Mouse (Mus musculus) megakaryocyte-erythroid progenitor cell, adult 5-6 weeks (primary cell): ENCODE data around the gene Adamts4. TPM values are rescaled to one million over a fixed set of nuclear protein-coding genes. Genes with fewer than 3 reads are reported as not detected.

Source experiments
- ATAC-seq: replicated peaks from 2 replicates; pipeline ENCODE4 v1.8.0; 2016; ENCODE audit warnings: mild to moderate bottlenecking, inconsistent platforms; ENCODE audit not compliant: severe bottlenecking, poor library complexity, low FRiP score, low TSS enrichment
- total RNA-seq, 2 experiments: library from RNA; stranded (forward) in 1 of 2; stranded (reverse) in 1 of 2; fragments of 200-1000, 215-1000 nt in 1 of 2; fragments of >200 nt in 1 of 2; fragmentation: Nextera tagmentation in 1 of 2; gene quantifications; 2 replicates each; pipeline ENCODE4 v1.2.3; 2014 to 2017

The Adamts4 gene
- total RNA-seq, 2 experiments from 2014 or later: 0.11 TPM; not detected in 1

DNA sequence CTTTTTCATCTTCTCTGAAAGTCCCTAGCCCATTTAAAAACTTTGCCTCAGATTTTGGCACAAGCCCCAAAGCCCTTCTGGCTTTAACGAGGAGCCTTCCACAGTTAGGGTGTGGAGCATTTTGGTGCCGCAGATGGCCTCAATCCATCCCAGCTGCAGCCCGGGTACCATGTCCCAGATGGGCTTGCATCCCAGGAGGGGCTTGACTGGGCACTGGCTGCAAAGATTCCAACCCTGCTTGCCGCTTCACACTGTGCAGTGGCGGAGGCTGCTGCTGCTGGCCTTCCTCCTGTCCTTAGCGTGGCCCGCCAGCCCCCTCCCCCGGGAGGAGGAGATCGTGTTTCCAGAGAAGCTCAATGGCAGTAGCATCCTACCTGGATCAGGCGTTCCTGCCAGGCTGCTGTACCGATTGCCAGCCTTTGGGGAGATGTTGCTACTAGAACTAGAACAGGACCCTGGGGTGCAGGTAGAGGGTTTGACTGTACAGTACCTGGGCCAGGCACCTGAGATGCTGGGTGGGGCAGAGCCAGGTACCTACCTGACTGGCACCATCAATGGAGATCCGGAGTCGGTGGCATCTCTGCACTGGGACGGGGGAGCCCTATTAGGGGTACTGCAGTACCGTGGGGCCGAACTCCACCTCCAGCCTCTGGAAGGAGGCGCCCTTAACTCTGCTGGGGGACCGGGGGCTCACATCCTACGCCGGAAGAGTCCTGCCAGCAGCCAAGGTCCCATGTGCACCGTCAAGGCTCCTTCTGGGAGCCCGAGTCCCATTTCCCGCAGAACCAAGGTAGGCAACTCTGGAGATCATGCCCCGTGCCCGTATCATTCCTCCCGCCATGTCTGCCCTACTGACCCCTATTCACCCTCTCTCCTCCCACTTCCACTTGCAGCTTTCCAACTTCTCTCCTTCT, 716 bp downstream of the Adamts4 start, which contains the start of gene Ndufs2:
Gene Ndufs2, minus strand, starts transcription at position 709 of the 914 bp plus-strand sequence.
- no peak for ATAC-seq

DNA sequence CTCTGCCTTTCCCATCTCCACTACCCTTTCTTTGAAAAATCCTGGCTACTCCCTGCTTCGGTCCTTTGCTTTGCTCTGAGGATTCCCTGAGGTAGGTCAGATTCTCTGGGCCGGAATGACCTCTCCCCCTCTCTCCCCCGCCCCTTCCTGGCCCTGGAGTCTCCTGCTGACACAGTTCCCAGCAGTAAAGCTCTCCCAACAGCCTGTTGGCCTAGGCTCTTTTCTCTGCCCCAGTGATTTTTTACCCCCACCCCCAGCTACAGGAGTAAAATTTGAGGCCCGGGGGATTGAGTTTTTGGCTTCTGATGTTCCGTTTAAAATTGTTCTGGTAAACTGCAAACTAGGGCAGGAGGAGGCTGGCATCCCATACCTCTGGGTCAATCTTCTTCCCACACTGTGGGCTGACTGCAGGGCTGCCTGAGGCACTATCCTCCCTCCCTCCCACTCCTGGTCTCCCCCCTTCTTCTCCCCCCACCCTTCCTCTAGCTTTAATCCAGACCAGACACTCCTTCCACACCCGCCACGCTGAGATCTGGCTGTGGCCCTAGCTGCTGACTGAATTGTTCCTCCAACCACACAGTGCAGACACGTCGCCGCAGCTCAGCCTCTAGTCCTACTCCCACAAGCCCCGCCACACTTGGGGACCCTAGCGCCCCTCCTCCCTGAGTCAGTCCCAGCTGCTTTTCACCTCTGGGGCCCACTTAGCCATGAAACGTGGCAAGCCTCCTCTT, 1.5 kb downstream of the Adamts4 start:
- no peak for ATAC-seq

GRCm38 (mm10) chr1:171252415-171252814, 2.2 kb downstream of the Adamts4 start:
- no peak for ATAC-seq

- no peak for ATAC-seq
These were observed 6.0 kb downstream of the Adamts4 start for GRCm38 (mm10) chr1:171256095-171256818.

- ATAC-seq: peak; percentile 64
These were observed 6.8 kb downstream of the Adamts4 start for GRCm38 (mm10) chr1:171256937-171257548.

GRCm38 (mm10) chr1:171257781-171258180, 7.6 kb downstream of the Adamts4 start:
- no peak for ATAC-seq

DNA sequence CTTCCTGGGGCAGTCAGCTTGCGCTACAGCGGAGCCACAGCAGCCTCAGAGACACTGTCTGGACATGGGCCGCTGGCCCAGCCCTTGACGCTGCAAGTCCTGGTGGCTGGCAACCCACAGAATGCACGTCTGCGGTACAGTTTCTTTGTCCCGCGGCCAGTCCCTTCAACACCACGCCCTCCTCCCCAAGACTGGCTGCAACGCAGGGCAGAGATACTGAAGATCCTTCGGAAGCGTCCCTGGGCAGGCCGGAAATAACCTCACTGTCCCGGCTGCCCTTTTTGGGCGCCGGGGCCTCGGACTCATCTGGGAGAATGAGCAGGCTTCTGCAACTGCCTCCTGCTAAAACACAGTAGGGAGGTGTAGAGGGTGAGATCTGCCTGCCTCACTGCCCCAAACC, 8.7 kb downstream of the Adamts4 start:
- 0 out of 2 replicates have a peak, but pooled peaks have one; percentile 17 for ATAC-seq

GRCm38 (mm10) chr1:171260316-171260715, 10.1 kb downstream of the Adamts4 start:
- no peak for ATAC-seq

- peak; percentile 25; the same call in 1 of the 2 replicates for ATAC-seq
These were observed 12.4 kb downstream of the Adamts4 start for GRCm38 (mm10) chr1:171262594-171263130.

DNA sequence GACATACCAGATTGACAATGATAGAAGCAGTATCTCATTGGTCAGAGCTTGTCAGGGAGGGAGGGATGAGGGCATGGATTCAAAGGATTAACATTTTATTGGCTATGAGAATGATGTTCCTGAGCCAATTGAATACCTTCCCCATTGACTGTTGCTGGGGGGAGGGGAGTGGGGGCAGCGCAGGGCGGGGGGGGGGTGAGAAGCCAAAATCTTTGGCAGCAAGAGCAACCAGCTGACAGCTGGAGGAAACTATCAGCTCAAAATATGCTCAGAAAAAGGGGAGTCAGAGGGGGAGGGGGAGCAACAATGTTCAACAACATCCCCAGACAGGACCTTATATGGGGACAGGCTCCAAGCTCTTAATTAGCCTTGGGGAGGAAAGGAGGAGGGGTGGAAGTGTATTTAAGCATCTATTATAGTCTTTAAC, 13.0 kb downstream of the Adamts4 start:
- no peak for ATAC-seq

DNA sequence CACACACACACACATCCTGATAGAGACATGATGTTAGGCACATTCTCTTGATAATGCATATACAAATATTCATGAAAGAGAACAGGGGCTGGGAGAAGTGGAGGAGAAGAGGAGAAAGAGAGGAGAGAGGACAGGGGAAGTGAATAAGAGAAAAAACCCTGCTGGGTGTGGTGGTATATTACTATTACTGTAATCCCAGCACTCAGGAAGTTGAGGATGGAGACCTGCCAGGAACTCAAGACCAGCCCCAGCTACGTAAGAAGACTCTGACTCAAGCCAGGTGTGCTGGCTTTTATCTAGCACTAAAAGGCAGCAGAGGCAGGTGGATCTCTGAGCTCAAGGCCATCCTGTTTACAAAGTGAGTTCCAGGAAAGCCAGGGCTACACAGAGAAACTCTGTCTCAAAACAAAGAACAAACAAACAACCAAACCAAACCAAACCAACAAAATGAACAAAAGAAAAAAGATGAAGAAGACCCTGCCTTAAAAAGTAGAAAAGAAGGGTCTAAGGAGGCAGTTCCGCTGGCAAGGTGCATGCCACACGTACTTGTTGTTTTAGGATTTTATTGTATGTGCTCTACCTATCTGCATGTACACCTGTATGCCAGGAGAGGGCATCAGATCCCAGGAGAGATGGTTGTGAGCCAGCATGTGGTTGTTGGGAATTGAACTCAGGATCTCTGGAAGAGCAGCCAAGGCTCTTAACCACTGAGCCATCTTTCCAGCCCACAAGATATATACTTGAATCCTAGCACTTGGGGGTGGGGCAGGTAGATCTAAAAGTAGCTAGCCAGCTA, 13.6 kb downstream of the Adamts4 start:
- no peak for ATAC-seq

- no peak for ATAC-seq
These were observed 15.9 kb downstream of the Adamts4 start for GRCm38 (mm10) chr1:171265971-171266744.

GRCm38 (mm10) chr1:171268341-171268740, 18.1 kb downstream of the Adamts4 start:
- no peak for ATAC-seq

DNA sequence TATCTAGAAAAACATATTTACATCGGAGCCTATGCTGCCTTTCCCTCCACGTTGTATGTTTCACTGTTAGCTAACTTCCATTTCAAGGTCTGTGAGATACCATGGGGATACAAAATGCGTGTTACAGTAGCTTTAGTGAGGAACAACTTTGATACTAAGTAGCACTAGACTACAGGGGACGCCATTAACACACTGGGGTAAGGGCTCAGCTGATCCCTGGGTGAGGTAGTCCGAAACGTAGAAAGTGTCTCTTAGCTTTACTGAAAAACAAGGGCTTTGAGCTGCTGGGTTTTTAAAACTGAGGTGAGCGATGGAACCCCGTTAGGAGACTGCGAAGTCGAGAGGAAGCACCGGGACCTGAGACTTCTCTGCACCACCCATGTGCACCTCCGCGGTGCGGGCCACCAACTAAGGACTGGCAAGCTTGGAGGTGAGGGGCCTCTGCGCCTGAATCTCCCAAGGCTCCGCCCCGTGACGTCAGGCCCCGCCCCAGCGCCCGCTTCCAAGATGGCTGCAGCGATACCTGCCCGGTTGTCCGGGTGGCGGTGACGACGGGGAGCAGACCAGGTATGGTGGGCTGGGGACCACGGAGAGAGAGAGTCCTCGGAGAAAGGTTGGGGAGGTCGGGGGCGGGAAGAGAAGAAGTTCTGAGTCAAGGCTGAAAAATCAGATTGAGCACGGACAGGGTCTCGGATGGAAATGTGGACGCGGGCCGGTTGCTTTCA, 19.8 kb downstream of the Adamts4 start, which contains the start of gene B4galt3:
Gene B4galt3, plus strand, starts transcription at position 481 of the 725 bp plus-strand sequence.
- ATAC-seq: peak; percentile 97

DNA sequence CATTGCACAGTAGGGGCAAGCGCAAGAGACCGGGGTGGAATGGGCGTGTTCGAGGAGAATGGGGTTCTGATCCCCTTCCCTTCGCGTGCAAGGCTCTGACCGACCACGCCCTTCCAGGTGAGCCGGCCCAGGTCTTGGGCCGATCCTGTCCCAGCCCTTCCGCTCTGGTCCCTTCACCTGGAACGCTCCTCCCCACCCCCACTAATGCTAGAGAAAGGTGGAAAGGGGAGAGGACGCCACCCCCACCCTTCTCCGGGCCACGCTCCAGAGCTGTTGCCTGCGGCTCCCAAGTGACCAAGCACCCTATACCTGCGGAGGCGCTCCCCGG, 20.3 kb downstream of the Adamts4 start:
- peak; percentile 39 for ATAC-seq

DNA sequence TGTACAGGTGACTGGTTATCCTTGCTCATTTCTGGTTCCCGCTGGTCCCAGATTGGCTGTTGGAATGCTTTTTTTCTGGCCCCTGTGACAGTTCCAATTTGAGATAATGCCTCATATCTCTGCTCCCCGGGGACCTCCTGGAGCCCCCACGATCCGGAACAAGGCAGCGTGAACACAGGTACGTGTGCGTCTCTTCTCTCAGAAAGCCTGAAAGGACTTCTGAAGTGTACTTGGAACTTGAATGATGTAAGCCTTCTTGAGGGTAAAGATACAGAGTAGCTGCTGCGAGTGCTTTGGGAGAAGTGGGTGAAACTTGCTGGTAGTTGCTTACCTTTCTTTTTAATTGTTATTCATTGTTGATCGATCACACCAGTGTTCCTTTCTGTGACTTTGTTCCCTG, 21.0 kb downstream of the Adamts4 start:
- ATAC-seq: no peak

- ATAC-seq: no peak
These were observed 21.4 kb downstream of the Adamts4 start for GRCm38 (mm10) chr1:171271622-171272021.
